Mouse (Mus musculus) cortical plate, adult 2 months (tissue): ENCODE measurements around the gene Nlgn1. TPM values are rescaled to one million over a fixed set of nuclear protein-coding genes. Genes with fewer than 3 reads are reported as not detected.

Experiments
- H3K27ac ChIP-seq: fragments of 200-500 bp; 2 replicates; pipeline ENCODE4 v1.5.1; 2012; ENCODE audit warnings: low read length, control low read depth, inconsistent platforms; ENCODE audit not compliant: insufficient read depth
- H3K4me1 ChIP-seq: fragments of 200-500 bp; 2 replicates; pipeline ENCODE4 v1.6.1; 2011; ENCODE audit warnings: low read length; ENCODE audit not compliant: control insufficient read depth, insufficient read depth
- H3K4me3 ChIP-seq: fragments of 200-500 bp; 2 replicates; pipeline ENCODE4 v1.5.1; 2011; ENCODE audit warnings: mild to moderate bottlenecking, low read length, control low read depth; ENCODE audit not compliant: insufficient read depth
- CTCF ChIP-seq: fragments of 200-500 bp; IDR thresholded peaks from 2 replicates; pipeline ENCODE4 v1.5.1; 2011; ENCODE audit warnings: mild to moderate bottlenecking, control low read depth, low read length; ENCODE audit not compliant: insufficient read depth; ENCODE audit errors: extremely low read depth
- POLR2A ChIP-seq: fragments of 200-500 bp; IDR thresholded peaks from 2 replicates; pipeline ENCODE4 v1.6.1; 2011; ENCODE audit warnings: mild to moderate bottlenecking, low read length, control low read depth; ENCODE audit not compliant: insufficient read depth; ENCODE audit errors: extremely low read depth
- polyA plus RNA-seq: library from polyadenylated mRNA; depleted of rRNA; stranded (reverse); fragments of >200 nt; gene quantifications from 2 replicates; pipeline ENCODE4 v1.2.3, GENCODE M21; 2012

Nlgn1 gene
- polyA plus RNA-seq, 1 experiment = 33.0 TPM

DNA sequence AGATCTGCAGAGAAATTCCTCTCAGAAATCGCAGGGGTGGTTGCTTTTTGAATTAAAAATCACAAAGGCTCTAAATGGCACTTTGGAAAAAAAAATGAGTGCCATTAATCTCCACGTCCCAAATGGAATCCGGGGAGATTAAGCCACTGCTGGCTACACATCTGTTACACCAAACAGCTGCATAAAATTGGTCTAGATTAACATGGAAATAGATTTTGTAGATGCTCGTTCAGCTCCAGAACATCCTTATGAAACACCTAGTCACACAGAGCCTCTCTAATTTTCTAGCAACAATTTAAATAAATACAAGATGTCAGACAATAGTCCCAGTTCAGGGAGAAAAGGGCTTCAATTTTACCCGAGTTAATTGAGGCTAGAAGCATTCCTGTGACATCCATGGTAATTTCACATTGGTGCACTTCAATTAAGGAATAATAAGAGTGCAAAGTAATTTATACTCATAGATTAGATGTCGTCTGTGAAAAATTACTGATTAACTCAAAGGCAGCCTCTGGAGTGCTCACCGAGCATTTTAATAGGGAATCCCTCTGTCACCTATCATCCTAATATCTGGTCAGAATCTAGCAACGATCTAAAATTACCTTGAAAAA is 875.9 kb downstream of the Nlgn1 start:
- Histone ChIP-seq H3K4me1 (no peaks in the 10 kb centered on the region), H3K27ac (no peak overlapping the region), H3K4me3 (no peak overlapping the region)
- TF ChIP-seq POLR2A (no peak), CTCF (no peak)

DNA sequence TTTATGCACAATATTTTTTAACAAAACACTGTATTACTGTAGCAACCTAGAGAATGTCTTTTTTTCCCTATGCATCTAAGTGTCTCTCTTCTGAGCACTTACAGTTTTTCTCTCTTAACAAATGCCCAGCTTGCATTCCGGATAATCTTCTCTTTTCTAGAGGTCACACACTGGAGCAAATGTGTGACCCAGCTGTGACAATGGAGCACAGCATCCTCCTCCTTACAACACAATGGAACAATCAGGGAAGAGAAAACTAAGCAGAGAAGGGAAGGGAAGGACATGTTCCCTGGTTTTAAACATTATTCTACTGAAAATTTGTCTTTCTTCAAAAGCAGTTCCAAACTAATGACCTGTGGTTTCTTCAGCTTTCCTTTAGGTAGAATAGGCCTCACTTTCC is 879.9 kb downstream of the Nlgn1 start:
- TF ChIP-seq POLR2A (no peak), CTCF (no peak)
- Histone ChIP-seq H3K4me1 (no peaks in the 10 kb centered on the region), H3K4me3 (no peak overlapping the region), H3K27ac (no peak overlapping the region)

DNA sequence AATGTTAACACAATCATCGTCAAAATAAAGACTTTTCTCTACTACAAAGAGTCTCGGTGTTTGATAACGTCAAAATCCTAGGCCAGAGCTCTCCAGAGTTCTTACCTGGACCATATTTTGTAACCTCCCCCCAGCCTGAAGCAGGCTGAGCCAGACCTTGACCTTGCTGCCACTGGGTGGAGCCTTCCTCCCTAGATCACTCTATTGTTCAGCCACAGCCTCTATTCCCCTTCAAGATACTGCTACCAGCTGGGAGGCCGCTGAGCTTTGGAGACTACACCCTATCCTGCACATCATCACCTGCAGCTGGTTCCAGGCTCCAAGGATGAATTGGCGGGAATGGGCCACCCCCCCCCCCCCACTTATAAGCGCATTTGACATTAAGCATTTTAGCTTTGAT is 881.8 kb downstream of the Nlgn1 start:
- no peaks in the 10 kb centered on the region for H3K4me1 ChIP-seq
- TF ChIP-seq CTCF (no peak), POLR2A (no peak)
- H3K4me3 ChIP-seq = no peak overlapping the region
- no peak overlapping the region for H3K27ac ChIP-seq

DNA sequence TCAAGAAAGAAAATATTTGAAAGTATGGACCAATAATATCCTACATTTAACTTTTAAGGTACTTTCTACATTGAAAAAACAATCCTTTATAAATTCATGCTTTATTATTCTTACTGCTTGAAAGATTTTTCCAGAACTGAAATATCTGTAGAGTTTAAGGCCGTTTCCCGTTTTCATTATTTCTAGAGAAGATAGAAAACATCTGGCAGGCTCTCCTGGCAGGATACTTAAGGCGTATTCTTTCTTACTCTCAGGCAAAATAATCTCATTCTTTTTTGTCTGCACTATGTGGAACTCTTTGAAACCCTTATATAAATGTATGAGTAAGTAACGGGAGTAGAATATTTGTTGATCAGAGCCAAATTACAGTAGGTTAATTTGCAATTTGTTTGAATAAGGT is 882.9 kb downstream of the Nlgn1 start:
- Histone ChIP-seq H3K4me3 (no peak overlapping the region), H3K4me1 (no peaks in the 10 kb centered on the region), H3K27ac (no peak overlapping the region)
- TF ChIP-seq POLR2A (no peak), CTCF (no peak)

DNA sequence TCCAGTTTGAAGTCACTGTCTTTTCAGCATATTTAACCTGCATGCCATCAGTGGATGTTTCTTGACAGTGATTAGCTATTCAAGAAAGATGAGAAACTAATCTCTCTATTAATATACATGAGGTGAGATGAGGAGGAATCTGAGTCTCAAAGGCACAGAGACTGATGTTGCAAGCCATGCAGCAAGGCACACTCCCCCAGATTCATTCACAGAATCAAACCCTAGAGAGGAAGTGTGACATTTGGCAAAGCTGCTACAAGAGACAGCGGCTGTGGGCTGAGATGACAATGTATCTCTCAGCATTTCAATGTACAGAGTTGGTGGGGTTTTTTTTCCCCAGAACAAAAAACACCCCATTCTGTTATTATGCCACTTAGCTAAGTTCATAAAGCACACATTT is 885.1 kb downstream of the Nlgn1 start:
- H3K27ac ChIP-seq = no peak overlapping the region
- no peak for TF ChIP-seq CTCF
- no peaks in the 10 kb centered on the region for H3K4me1 ChIP-seq
- H3K4me3 ChIP-seq = no peak overlapping the region

DNA sequence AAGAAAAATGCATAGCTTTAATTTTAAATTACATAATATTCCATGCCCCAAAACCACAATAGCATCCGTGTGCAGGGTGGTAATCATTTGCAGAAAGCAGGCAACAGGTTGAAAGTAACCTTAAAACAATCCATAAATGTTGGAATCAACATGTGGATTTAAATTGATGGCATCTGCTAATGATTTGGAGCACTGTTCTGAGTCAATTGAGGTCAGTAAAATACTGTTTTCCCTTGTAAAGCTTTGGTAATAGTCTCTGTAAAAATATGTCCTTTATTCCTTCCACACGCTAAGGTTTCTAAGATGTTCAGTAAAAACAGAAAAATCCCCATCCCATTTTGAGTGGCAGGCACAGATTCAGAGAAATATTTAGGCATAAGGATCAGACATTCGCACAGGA is 888.6 kb downstream of the Nlgn1 start:
- TF ChIP-seq CTCF (no peak), POLR2A (no peak)
- Histone ChIP-seq H3K4me1 (no peaks in the 10 kb centered on the region), H3K4me3 (no peak overlapping the region), H3K27ac (no peak overlapping the region)

DNA sequence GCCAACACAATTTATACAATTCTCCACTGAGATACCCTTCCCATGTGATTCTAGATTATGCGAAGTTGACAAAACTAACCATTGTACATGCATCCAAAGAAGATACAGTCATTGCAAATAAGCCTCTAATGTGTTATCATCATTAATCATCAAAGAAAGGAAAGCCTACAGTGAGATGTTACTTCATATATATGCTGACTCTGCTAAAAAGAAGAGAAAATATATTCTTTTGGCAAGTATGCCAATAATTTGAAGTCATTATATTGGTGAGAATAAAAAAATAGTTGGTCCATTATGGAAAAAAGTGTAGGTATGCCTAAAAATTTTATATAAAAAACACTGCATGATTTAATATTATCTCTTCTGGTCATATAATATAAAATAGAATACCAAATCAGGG is 889.6 kb downstream of the Nlgn1 start:
- no peak overlapping the region for H3K27ac ChIP-seq
- H3K4me1 ChIP-seq = no peaks in the 10 kb centered on the region
- TF ChIP-seq POLR2A (no peak), CTCF (no peak)
- no peak overlapping the region for H3K4me3 ChIP-seq

DNA sequence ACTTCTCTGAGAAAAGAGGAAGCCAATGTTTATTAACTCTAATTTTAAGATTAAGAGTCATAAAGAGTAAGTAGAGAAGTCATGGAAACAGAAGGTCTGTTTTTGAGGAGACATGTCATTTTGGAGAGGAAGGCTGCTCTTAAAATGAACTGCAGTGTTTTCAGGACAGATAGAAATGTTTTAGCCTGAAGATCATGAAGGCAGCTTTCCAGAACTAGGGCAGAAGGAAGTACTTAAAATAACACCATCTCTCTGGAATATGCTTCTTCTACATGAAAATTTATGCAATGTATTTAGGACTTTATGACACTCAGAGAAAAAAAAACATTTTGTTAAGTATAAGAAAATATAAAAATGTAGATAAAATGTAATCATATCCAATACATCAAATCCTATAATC is 905.3 kb downstream of the Nlgn1 start:
- no peaks in the 10 kb centered on the region for H3K4me1 ChIP-seq
- H3K27ac ChIP-seq = no peak overlapping the region
- TF ChIP-seq POLR2A (no peak), CTCF (no peak)
- no peak overlapping the region for H3K4me3 ChIP-seq

DNA sequence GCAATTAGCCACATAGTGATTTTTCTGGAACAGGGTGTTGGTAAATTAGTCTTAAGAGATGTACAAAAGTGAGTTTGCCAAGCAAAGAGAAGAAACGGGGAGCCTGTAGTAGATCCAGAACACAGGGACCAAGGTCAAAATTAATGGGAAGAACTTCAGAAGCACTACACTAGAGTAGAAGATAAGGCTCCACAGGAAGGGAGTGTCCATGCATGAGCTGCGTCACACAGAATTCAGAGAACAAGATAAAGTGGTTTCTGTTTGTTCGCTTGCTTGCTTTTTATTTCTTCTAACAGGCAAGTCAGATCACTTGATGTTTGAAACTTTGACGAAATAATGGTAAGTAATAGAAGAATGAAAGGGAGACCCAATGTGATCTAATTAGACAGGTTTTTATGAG is 920.3 kb downstream of the Nlgn1 start:
- H3K4me1 ChIP-seq = no peaks in the 10 kb centered on the region
- TF ChIP-seq CTCF (no peak), POLR2A (no peak)
- H3K4me3 ChIP-seq = no peak overlapping the region
- H3K27ac ChIP-seq = no peak overlapping the region
